Mouse (Mus musculus) A20 (cell line): ENCODE measurements at regions not wholly inside any gene's neighbourhood (a gene's known extent, or its start where the extent isn't known, plus 50 kb on each side); places are given as distances from the start of the nearest gene placed in this dataset.

Experiments
- DNase-seq: peaks from one replicate; pipeline ENCODE4 v3.0.0-alpha.2; 2011; ENCODE audit warnings: low read depth, low spot score

- DNase-seq = no peak
These were observed 268.7 kb downstream of the 1190002N15Rik start for GRCm38 (mm10) chr9:94269213-94269612.

GRCm38 (mm10) chr9:94267243-94267642, 270.6 kb downstream of the 1190002N15Rik start:
- no peak for DNase-seq

GRCm38 (mm10) chr9:94239479-94240241, 298.2 kb downstream of the 1190002N15Rik start:
- no peak for DNase-seq

DNA sequence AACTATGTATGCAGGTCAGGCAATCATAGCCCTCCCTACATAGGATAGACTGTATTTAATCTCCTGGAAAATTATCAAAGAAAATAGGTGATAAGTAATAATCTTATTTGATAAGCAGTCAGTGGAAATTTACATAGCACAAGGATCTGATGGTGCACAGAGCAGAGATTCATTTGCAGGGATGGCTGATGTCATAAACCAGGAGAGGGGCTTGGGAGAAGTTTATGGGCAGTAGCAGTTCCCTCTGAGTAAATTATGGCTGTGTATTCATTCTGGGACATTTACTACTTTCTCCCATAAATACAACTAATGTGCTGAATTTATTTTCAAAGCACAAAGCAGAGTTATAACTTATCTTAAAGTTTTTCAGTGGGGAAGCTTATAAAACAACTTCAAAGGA, 299.3 kb downstream of the 1190002N15Rik start:
- DNase-seq = no peak

- no peak for DNase-seq
These were observed 308.3 kb downstream of the 1190002N15Rik start for GRCm38 (mm10) chr9:94229537-94229936.

DNA sequence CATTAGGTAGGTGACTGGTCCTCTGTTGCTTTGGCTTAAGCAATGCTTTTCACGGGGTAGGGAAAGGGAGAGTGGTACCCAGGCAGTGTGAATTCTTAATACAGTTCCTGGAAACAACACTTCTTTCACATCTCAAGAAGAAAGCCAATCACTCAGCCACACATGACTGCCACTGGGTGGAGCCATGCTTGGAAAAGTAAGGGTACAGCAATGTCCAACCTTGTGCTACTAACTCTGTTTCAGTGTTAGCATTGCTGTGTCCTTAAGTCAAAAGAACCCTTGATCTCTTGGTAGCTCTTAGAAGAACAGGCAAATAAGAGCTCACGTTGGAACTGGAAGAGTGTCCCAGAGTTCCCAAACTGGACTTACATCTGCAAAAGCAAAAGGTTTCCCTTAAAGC, 318.8 kb downstream of the 1190002N15Rik start:
- DNase-seq = no peak

DNA sequence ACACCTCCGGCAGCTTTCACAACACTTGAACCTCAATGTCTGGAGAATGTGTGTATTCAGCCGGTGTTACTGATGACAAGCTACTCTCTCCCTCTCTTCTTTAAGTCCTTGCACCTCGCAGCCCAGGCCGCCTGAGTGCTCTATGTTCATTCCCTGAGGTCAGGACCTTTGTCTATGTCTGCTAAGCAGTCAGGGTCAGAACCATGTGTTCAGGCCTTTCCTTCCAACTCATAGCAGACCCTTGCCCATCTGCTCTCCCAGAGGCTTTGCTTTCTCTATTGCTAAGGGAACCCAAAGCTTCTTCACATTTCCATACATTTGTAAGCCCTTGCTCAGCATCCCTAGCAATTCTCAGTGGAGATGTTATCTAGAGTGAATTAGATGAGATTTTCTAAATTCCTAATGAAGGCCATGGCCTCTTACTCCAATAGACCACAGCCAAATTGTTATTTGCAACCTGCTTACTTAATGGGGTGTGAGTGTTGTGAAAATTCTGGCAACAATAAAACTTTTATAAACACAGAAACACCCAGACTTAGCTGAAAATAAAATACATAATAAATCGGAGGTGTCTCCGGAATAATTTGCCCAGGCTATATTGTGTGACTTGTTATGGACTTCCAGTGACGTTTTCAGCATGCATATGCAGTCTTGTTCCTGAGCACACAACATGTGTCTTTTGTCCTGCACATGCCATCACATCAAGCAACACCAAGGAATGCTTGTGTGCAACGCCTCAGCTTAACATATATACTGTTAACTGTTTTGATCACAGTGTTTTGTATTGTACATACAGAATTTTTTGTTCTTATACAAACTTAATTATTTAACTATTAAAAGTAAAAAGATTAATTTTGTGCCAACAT, 321.2 kb downstream of the 1190002N15Rik start:
- DNase-seq = no peak

- DNase-seq = no peak
These were observed 327.2 kb downstream of the 1190002N15Rik start for GRCm38 (mm10) chr9:94210467-94211249.

DNA sequence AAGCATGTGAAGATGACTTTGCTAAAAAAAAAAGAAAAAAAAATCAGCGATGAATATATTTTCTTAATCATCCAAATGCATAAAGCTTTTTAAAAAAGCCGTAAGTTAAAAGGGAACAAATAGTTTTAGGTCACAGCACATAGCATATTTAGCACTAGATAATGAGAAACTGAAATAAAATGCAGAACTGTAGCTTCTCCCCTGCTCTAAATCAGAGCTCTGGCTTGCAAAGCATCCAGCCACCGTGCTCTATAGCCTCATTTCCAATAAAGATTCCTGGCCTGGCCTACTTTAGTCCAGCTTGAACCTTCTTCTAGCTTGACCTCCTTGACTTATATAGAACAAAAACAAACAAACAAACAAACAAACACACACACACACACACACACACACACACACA, 328.9 kb downstream of the 1190002N15Rik start:
- DNase-seq = no peak

DNA sequence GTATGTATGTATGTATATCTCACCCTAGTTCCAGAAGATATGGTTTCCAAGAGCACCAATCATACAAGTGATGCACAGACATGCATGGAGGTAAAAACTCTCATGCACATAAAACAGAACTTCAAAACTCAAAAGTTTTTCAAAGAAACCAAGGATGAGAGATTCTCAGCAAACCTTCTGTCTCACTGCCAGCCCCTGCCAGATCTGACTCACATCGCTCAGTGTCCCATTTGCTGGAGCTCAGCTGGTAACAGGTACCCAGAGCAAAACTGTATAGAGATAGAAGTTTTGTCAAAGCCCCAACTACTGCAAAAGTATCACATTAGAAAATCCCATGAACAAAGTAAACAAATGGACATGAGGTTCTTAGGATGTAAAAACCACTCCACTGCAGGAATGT, 337.0 kb downstream of the 1190002N15Rik start:
- DNase-seq = no peak

DNA sequence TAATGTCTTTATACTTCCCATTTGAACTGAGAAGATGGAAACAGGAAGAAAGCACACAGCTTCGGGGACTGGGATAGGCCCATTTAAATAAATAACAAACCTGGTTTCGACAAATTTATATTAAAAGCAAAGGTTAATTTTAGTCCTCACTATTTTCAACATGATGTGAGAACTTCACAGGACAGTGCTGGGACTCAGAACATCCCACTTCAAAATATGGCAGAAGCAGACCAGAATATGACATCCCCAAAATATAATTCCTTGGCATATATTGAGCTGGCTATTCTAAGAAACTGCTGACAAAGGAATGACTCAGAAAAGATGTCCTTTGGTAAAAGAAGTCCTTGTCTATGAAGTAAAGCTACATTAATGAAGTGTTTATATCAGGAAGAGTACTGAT, 338.0 kb downstream of the 1190002N15Rik start:
- DNase-seq = no peak

DNA sequence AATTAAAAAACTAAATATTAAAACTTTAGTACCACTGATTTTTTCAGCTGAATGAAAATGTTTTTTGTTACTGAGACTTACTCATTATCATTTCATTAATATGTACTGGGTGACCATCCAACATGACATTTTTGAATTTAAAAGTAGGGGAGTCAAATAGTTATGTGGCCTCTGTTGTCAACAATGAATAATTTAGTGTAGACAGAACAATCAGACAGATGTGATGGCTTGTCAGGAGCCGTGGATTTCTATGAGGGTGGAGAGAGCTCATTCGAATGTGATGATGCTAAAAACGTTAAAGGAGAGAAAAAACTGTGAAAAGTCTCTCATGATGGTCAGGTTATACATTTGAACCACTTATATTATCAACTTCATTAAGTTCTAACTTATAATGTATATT, 346.8 kb downstream of the 1190002N15Rik start:
- DNase-seq = no peak

GRCm38 (mm10) chr9:94189872-94190800, 347.7 kb downstream of the 1190002N15Rik start:
- DNase-seq = no peak

GRCm38 (mm10) chr9:94188124-94188523, 349.8 kb downstream of the 1190002N15Rik start:
- no peak for DNase-seq

- no peak for DNase-seq
These were observed 367.8 kb downstream of the 1190002N15Rik start for GRCm38 (mm10) chr9:94169905-94170612.

DNA sequence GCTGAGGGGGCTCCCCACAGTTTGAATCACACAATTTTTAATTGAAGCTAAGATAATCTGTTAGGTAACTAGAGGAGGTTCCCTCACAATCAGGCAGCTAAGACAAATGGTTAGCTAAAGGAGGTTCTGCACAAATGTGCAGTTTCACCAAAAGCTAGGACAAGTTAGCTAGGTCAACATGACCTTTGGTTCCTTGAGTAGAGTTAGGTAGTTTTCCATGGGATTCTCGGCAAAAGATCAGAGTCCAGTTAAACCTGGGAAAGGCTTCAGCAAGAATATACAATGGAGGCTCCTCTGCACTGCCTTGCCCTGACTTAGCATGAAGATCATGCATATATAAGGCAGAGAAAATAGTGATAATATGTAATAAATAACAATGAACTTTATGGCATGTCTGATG, 374.2 kb downstream of the 1190002N15Rik start:
- DNase-seq = no peak

DNA sequence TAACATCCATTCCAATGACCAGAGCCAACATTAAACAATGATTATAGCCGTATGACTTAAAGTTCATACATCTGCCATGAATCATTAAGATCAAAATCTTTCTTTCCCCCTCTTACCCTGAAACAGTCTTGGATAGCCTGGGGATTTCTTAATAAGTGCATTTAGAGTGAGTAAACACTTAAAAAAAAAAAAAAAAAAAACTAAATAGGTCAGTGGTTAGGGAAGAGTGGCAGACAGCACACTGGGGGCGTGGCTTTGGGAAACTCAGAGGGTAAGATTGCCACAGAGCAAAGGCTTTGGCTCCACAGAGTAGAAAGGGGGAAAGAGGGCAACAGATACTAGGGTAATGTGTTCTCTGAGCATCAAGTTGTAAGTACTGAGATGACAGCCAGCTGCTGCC, 382.3 kb downstream of the 1190002N15Rik start:
- DNase-seq = no peak

DNA sequence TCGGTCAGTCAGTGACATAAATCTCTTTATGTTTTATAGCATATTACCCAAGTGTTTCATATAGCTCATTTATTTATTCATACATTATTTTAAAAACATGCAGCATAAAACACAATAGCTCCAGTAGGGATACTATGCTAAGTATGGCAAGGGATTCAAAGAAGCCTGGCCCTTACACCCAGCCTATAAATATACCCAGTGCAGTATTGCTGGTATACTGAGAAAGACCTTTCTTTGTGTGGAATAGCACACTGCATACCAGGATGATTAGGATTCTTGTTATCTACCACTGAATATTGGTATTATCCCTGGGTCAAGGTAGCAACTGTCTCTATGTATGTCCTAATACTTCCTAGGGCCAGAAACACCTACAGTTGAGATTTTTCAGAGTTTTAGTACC, 389.4 kb downstream of the 1190002N15Rik start:
- DNase-seq = no peak

DNA sequence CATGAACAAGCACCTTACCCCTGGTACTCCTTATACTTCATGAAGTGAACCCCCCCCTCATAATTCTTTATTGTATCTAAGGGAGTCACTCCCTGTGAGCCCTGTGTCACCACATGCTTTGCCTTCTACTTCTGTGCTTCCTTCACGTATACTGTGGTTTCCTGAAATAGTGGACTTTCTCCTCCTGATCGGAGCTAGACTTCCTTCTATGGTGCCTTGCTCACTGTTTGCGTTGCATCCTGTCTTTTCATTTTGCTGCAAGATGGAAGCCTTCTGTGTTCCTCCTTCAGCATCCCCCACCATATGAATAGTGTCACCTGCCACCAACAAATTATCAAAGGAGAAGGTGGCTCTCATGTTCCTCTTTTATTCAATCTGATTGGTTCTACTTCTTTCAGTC, 391.1 kb downstream of the 1190002N15Rik start:
- DNase-seq = no peak

DNA sequence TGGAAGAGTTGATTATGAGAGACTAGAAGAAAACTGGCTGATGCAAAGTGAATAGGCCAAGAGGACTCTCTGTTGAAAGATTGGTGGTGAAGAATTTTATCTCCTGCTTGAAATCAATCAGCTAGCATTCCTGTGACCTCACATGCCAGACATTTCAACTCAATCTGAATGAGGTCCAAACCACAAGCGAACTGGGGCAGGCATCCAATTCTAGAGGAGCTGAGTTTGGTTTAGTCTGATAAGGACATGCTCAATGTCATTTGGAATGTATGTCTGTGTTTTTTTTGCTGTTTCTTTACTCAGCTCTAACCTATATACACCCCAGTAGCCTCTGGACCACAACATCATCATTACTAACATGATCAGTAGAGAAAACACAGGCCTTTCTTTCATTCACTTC, 401.4 kb downstream of the 1190002N15Rik start:
- no peak for DNase-seq
